Mouse (Mus musculus): ENCODE results near the gene Stra8. TPM values are rescaled to one million over a fixed set of nuclear protein-coding genes. Genes with fewer than 3 reads are reported as not detected.

Stra8 gene
- polyA plus RNA-seq, 1 experiment: not detected

DNA sequence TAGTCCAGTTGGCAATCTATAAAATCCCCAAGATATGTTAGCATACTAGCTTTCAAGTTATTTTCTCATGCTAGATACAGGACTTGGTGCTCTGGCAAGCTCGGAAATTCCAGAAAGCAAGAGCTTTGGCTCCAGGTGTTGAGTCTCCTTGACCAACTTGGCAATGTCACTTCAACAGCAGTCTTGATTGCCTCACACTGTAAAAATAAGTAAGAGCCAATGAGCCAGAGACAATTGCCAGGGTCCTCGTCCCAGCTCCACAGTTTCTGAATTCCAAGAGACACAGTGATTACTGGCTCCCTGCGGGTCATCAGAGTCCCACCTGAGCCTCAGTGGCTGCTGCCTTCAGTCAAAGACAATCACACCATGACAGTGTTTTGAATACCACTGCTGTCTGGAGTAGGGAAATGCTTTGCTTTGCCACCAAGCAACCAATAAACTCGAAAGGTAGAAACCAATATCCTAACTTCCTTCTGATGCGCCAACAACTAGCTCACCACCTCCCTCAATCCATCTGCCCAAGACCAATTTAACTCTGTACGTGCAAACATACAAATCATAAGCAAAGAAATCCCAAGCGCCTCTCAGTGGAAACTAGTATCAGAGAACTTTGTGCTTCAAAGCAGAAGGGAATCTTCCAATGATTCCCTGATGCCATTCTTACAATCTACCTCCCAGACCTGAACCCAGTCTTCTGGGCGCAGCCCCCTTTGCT lies 10.2 kb upstream of the Stra8 start:
- WGBS: 41% methylated on average over 8 of the region's 8 CpGs
- TF ChIP-seq CTCF (IDR thresholded peaks at IDR 0.05; ENCODE audit: insufficient read depth, low read length): no peak
- TF ChIP-seq POLR2A (IDR thresholded peaks at IDR 0.05; ENCODE audit: borderline replicate concordance, extremely low read depth, low read depth, low read length): no peak
- Histone ChIP-seq H3K4me1 (ENCODE audit: control insufficient read depth, insufficient read depth, low read length) (peaks cover 2% of the 10 kb centered on the region; the same call in 1 of the 2 replicates), H3K4me3 (replicated peaks; ENCODE audit: extremely low read depth, low read depth, low read length) (peak overlapping the region; percentile 93)
- no peak for DNase-seq

DNA sequence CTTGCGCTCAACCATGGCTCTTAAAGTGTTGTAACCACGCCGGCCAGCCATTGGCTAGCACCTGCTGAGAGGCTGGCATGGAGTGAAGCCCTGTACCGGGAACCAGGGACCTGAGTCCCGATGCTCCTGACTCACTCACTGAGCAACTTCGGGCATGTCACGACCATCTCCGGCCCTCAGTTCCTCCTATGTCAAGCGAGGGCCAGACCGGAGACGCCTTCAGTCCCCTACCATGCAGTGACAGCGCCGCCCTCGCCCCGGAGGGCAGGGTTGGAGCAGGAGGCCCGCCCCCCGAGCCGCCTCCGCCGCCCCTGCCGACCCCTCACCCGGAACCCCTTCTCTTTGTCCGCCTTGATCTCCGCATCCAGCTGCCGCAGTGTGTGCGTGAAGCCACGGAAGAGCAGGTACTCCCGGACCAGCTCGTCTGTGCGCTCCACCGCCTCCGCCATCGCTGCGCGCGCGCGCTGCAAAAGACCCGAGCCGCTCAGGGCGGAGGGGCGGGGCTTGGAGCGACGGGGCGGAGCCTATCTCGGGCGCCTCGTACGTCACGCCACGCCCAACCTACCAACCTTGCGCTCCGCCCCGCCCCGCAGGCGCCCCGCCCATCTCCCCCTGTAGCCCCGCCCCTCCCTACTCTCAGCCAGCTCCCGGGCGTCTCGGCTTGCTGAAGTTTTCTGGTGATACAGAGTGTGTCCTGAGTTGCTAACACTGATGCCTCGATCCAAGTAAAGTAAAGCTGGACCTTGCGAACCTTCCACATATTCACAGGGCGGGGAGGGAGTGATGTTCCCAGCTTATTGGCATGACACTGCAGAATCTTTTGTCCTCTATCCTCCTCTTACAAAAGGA lies 9.4 kb upstream of the Stra8 start, which contains the start of gene Wdr91:
Gene Wdr91, minus strand, starts transcription at position 506 of the 849 bp plus-strand sequence.
- H3K4me1 ChIP-seq (ENCODE audit: control insufficient read depth, insufficient read depth, low read length): peaks cover 2% of the 10 kb centered on the region; the same call in 1 of the 2 replicates
- peak; percentile 94 for DNase-seq
- peak within 1 kb of the TSS; percentile 93 for H3K4me3 ChIP-seq (replicated peaks; ENCODE audit: extremely low read depth, low read depth, low read length)
- TF ChIP-seq CTCF (IDR thresholded peaks at IDR 0.05; ENCODE audit: insufficient read depth, low read length): no peak
- peak; percentile 79; the same call in 1 of the 2 replicates for TF ChIP-seq POLR2A (IDR thresholded peaks at IDR 0.05; ENCODE audit: borderline replicate concordance, extremely low read depth, low read depth, low read length)
- under 1% methylated on average over 62 of the region's 64 CpGs for WGBS

DNA sequence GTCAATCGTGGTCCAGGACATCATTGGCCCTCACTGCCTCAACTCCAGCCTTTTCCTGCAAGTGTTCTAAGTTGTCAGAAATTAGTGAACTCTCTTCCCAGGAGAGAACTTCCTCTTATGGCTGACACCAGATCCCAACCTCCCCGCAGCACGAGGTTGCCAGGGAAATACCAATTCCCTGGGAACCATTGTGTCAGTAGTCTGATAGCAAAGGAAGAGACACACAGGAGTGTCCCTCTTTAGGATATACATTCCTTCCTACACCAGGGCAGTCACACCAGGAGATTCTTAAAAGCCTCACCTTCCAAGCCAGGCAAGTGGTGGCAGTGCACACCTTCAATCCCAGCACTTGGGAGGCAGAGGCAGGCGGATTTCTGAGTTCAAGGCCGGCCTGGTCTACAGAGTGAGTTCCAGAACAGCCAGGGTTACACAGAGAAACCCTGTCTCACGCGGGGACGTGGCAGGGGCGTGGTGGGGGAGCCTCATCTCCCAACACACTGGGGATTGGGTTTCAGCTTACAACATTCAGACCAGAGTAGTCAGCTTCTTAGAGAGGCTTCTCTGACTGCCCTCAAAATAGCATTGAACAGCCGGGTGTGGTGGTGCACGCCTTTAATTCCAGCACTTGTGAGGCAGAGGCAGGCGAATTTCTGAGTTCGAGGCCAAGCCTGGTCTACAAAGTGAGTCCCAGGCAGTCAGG lies 6.5 kb upstream of the Stra8 start:
- no peak for TF ChIP-seq POLR2A (IDR thresholded peaks at IDR 0.05; ENCODE audit: borderline replicate concordance, extremely low read depth, low read depth, low read length)
- no peak for TF ChIP-seq CTCF (IDR thresholded peaks at IDR 0.05; ENCODE audit: insufficient read depth, low read length)
- peaks cover 2% of the 10 kb centered on the region; the same call in 1 of the 2 replicates for H3K4me1 ChIP-seq (ENCODE audit: control insufficient read depth, insufficient read depth, low read length)
- H3K4me3 ChIP-seq (replicated peaks; ENCODE audit: extremely low read depth, low read depth, low read length): no peak overlapping the region
- WGBS: 81% methylated on average over 13 of the region's 13 CpGs
- no peak for DNase-seq

DNA sequence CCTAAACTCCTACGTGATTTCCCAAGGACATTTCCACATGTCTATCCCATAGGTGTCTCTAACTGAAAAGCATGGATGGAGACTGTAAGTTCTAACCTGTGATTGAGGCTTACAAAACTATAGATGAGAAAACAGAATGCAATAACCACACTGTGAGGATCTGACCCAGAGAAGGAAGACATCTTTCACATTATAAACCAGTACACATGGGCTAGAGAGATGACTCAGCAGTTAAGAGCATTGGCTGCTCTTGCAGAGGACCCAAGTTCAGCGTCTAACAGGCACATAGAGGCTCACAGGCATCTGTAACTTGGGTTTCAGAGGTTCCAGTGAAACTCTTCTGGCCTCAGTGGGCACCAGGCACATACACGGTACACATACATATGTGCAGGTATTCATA lies 5.5 kb upstream of the Stra8 start:
- DNase-seq: no peak
- Histone ChIP-seq H3K4me3 (replicated peaks; ENCODE audit: extremely low read depth, low read depth, low read length) (no peak overlapping the region), H3K4me1 (ENCODE audit: control insufficient read depth, insufficient read depth, low read length) (peaks cover 2% of the 10 kb centered on the region; the same call in 1 of the 2 replicates)
- no peak for TF ChIP-seq POLR2A (IDR thresholded peaks at IDR 0.05; ENCODE audit: borderline replicate concordance, extremely low read depth, low read depth, low read length)
- 81% methylated on average over 3 of the region's 3 CpGs for WGBS

DNA sequence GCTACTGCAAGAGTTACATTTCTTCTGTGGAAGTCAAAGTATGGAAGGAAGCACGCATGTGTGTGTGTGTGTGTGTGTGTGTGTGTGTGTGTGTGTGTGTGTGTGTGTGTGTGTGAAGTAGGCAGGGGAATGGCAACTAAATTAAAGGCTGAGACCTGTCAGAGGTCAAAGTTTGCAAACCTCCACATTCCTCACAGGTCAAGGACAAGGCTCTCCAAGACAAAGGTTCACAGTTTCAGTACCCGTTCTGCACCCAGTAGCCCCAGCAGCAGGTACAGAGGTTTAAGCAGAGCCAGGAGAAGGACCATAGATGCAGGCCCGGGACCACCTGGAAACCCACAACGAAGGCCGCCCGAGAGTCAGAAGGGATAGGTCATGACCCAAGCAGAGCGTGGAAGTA lies 817 bp upstream of the Stra8 start:
- 85% methylated on average over 7 of the region's 7 CpGs for WGBS
- Histone ChIP-seq H3K4me1 (ENCODE audit: control insufficient read depth, insufficient read depth, low read length) (no peaks in the 10 kb centered on the region), H3K4me3 (replicated peaks; ENCODE audit: extremely low read depth, low read depth, low read length) (no peak overlapping the region)
- TF ChIP-seq POLR2A (IDR thresholded peaks at IDR 0.05; ENCODE audit: borderline replicate concordance, extremely low read depth, low read depth, low read length): no peak
- DNase-seq: no peak

DNA sequence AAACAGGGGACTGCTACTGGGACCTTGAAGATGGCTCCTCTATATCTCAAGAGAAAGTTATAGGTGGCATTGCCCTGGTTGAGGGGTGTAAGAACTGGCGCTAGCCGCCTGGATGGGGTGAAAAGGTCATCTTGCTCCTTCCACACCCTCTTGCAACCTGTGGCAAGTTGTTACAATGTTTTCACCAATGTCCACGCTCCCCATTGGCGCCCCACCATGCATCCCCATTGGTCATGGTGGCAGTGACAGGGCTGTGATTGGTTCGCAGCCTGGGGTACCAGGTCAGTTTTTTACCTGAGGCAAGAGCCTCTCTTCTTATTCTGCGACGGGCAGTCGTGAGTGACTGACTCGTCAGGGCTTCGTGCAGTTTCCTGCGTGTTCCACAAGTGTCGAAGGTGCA lies 668 bp downstream of the Stra8 start:
- 86% methylated on average over 12 of the region's 12 CpGs for WGBS
- TF ChIP-seq POLR2A (IDR thresholded peaks at IDR 0.05; ENCODE audit: borderline replicate concordance, extremely low read depth, low read depth, low read length) (no peak), CTCF (IDR thresholded peaks at IDR 0.05; ENCODE audit: insufficient read depth, low read length) (no peak)
- Histone ChIP-seq H3K4me3 (replicated peaks; ENCODE audit: extremely low read depth, low read depth, low read length) (no peak overlapping the region), H3K4me1 (ENCODE audit: control insufficient read depth, insufficient read depth, low read length) (no peaks in the 10 kb centered on the region)
- no peak for DNase-seq

DNA sequence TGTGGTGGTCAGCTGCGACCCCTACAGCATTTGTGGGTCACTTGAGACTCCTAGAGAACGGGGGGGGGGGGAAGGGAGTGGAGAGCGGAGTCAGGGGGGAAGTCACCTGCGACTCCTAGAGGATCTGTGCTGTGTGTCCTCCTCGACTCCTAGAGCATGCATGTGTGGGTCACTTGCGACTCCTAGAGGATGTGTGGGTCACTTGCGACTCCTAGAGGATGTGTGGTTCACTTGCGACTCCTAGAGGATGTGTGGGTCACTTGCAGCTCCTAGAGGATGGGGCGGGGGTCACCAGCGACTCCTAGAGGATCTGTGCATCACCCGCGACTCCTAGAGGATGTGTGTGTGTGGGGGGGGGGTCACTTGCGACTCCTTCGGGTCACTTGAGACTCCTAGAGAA lies 2.0 kb downstream of the Stra8 start:
- no peak overlapping the region for H3K4me3 ChIP-seq (replicated peaks; ENCODE audit: extremely low read depth, low read depth, low read length)
- H3K4me1 ChIP-seq (ENCODE audit: control insufficient read depth, insufficient read depth, low read length): no peaks in the 10 kb centered on the region
- 41% methylated on average over 14 of the region's 14 CpGs for WGBS
- TF ChIP-seq CTCF (IDR thresholded peaks at IDR 0.05; ENCODE audit: insufficient read depth, low read length) (peak; percentile 91), POLR2A (IDR thresholded peaks at IDR 0.05; ENCODE audit: borderline replicate concordance, extremely low read depth, low read depth, low read length) (no peak)
- peak; percentile 19 for DNase-seq

DNA sequence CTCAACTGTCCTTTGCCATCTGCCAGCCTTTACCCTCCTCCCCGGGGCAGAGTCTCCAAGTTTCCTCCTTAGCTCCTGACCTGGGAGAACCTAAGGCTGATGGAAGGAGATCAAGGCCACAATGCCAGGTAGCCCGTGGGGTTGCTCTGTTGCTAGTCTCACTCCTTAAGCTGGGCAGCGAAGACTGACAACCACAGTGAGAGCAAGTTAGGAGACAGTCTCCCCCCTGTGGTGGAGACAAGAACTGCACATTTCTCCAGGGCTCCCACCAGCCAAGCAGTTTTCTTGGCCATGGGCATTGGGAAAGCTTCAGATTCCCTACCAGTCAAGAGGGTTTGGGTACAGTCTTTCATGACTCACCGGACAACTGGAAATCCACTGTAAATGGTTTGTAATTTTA lies 7.2 kb downstream of the Stra8 start:
- WGBS: 38% methylated on average over 4 of the region's 4 CpGs
- no peak overlapping the region for H3K4me3 ChIP-seq (replicated peaks; ENCODE audit: extremely low read depth, low read depth, low read length)
- no peaks in the 10 kb centered on the region for H3K4me1 ChIP-seq (ENCODE audit: control insufficient read depth, insufficient read depth, low read length)
- no peak for TF ChIP-seq POLR2A (IDR thresholded peaks at IDR 0.05; ENCODE audit: borderline replicate concordance, extremely low read depth, low read depth, low read length)
- peak; percentile 92 for TF ChIP-seq CTCF (IDR thresholded peaks at IDR 0.05; ENCODE audit: insufficient read depth, low read length)
- DNase-seq: peak; percentile 68

DNA sequence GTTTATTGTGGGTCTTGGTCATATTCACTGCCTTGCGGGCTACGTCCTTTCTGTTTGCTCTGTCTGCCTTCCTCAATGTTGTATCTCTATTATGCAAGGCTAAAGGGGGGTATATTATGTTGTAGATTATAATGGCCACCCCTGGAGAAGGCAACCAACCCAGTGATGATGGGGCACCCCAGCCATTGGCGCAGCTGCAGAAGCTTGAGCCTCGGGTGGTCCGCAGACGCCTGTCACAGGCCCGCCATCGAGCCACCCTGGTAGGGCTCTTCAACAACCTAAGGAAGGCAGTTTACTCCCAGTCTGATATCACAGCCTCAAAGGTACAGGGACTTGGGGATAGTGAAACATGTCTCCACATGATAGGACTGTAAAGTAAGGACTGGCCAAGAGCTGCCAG lies 7.6 kb downstream of the Stra8 start:
- no peak for TF ChIP-seq POLR2A (IDR thresholded peaks at IDR 0.05; ENCODE audit: borderline replicate concordance, extremely low read depth, low read depth, low read length)
- TF ChIP-seq CTCF (IDR thresholded peaks at IDR 0.05; ENCODE audit: insufficient read depth, low read length): no peak
- no peak for DNase-seq
- 94% methylated on average over 8 of the region's 8 CpGs for WGBS
- no peaks in the 10 kb centered on the region for H3K4me1 ChIP-seq (ENCODE audit: control insufficient read depth, insufficient read depth, low read length)
- H3K4me3 ChIP-seq (replicated peaks; ENCODE audit: extremely low read depth, low read depth, low read length): no peak overlapping the region
